Mouse (Mus musculus): ENCODE data around the gene Noxo1.
"Not testable (repeated sequence)": the region's sequence is repeated elsewhere in the genome, so short reads cannot be mapped to it uniquely, and the experiment has no call there.

The Noxo1 gene

DNA sequence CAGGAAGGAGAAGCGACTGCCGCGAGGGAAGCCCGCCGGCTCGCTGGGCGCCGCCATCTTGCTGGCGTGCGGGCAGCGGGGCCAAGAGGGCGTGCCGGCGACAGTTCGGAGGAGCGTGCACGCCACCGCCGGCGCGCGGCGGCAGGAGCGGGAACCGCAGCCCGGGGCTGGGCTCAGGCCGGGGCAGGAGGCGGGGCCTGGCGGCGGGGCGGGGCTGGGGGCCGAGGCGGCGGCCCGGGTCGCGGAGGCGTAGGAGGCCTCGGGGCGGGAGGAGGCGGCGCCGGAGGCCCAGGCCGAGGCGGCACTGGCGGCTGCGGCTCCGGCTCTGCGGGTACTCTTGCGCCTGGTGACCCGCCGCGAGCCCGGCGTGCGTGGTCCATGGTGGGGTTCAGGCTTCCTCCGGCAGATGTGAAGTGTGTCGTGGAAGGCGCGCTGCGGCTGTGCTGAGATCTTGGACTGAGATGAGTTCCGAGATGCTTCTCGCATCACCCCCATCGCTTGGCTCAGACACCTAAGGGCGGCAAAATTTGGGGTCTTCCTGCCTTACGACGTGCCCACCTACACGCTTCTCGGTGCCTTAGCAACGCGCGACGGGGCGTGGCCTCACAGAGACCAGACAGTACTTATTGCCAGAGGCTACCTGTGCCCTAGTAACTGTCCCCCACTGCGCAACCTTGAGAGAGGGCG is at the start of gene Noxo1, which contains the start of gene Gfer:
Noxo1 (plus strand) TSS at position 224 of the 687 bp plus-strand sequence.
Gfer (minus strand) TSS at position 146 of the 687 bp plus-strand sequence.
- DNase-seq: peak; percentile 94

DNA sequence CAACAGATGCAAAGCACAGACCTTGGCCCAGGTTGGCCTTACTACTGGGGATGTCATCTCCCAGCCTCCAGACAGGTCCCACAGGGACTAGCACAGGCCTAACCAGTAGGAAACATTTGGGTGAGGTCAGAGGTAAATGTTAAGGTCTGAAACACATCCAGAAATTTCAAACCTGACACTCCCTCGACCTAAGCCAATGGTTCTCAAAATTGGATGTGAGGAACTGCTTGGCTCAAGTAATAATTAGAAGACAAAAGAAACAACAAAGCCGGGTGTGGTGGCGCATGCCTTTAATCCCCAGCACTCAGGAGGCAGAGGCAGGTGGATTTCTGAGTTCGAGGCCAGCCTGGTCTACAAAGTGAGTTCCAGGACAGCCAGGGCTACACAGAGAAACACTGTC is 49.7 kb upstream of the Noxo1 start:
- DNase-seq: no peak

DNA sequence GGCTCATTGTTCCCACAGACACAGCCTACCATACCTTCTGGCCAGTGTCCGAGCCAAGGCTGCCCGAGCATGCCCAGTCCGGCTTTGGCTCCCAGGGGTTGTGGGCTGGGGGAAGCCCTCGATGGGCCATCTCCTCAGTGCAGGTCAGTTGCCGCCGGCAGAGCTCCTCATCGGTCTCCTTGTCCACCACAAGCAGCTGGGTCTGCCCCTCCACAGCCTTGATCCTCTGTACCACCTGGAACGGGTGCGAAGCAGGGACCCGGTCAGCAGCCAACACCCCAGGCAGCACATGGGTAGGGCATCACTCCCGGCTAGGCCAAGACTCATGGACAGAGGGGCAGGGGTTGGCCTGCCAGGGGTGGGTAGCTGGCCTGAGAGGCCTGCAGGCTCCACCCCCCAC is 48.5 kb upstream of the Noxo1 start:
- DNase-seq: no peak

DNA sequence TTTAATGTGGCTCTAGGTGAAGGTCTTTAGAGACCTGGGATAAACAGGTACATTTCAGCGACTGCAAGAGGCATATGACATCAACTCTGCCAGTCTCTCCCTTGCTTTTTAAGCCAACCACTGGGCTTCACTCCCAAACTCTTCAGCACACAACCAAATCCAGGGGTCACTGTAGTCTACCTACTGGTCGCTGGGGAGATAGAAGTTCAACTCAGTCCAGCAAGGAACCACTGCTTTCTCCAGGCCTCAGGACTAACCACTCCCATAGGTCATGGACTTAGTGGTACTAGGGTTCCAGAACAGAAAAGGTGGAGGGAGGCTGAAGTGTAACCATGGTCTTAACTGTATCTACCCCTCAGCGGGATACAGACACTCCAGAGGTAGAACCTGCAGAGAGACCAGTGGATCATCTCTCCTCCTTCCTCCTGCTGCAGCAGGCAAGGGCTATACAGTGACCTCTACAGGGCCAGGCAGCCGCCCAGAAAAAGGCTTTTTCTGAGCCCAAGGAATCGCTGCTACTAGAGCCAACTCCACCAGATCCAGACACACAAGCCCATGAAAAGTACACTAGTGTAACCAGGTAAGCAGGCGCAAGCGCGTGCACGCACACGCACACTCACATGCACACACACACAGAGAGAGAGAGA is 47.2 kb upstream of the Noxo1 start:
- DNase-seq: no peak

DNA sequence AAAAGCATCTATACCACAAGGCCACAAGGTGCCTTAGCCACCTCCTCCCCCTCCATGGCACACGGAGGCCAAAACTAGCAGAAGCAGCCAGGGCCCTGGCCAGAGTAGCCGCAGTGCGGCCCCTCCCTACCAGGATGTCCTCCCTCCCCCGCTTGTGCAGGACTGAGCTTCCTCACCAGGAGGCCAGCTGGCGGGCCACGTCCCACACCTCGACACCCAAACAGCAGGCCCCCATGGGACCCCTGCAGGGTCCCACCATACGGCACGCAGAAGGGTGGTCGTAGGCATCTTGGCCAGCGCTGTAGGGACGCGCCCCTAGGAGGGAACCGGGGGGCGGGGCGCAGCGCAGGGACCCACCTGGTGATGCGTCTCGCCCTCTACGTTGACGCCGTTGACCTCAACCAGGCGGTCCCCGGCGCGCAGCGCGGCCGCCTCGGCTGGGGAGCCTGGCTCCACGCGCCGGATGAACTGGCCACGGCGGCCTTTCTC is 46.4 kb upstream of the Noxo1 start:
- peak; percentile 62 for DNase-seq

DNA sequence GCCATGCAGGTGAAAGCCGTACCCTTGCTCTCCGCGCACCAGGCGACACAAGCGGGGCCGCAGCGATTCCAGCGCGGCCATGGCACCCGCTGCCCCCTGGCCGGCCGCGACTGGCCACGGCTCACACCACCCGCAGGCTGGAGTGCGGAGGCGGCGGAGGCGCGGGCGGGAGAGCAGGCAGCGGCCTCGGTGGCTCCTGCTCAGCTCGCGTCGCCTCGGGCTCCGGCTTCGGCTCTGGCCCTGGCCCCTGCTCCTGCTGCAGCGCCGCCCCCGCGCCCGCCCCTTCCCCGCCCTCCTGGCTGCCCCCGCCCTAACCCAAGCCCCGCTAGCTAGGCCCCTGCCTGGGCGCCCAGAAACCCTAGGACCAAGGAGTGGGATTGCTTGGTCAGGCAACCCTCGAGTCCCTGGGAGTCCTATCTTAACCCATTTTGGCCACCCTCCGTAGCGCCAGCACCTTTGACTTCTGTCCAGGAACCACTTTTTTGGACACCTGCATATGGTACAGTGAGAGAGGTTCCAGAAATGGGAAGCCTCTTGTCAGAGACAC is 45.9 kb upstream of the Noxo1 start, which contains the start of gene Slc9a3r2:
Slc9a3r2 (minus strand) TSS at position 258 of the 547 bp plus-strand sequence.
- DNase-seq: peak; percentile 83

DNA sequence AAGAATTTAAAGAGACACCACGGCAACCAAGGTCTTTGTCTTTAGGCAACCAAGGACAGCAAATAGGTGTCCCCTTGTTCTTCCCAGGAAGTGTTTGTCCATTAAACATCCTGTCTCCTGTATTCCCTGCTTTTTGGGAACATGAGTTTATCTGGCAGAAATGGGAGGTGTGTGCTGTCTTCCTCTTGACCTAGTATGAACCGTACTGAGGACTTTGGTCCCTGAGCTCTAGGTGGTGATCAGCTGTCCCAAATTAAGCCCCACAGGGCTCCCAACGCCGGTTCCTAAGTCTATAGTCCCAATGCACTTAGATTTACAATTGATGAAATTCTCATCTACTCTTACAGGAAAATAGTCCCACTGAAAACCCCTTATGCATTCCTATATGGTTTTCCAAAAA is 45.3 kb upstream of the Noxo1 start:
- DNase-seq: no peak

DNA sequence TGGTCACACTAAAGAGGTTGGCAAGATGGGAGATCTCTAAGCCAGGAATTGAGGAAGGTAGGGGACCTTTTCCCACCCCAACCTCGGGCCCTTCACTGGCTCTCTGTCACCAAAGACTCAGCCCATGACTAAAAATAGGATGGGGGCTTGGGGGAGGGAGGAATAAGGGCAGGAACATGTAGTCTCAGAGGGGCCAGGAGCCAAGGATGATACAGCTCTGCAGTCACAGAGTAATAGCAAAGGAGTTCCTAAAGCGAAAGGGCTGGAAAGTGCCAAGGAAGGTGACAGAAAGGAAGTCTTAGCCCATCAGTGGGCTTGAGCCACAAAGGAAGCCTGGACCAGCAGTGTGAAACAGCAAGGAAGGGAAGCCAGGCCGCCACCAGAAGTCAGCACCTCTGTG is 44.2 kb upstream of the Noxo1 start:
- no peak for DNase-seq

DNA sequence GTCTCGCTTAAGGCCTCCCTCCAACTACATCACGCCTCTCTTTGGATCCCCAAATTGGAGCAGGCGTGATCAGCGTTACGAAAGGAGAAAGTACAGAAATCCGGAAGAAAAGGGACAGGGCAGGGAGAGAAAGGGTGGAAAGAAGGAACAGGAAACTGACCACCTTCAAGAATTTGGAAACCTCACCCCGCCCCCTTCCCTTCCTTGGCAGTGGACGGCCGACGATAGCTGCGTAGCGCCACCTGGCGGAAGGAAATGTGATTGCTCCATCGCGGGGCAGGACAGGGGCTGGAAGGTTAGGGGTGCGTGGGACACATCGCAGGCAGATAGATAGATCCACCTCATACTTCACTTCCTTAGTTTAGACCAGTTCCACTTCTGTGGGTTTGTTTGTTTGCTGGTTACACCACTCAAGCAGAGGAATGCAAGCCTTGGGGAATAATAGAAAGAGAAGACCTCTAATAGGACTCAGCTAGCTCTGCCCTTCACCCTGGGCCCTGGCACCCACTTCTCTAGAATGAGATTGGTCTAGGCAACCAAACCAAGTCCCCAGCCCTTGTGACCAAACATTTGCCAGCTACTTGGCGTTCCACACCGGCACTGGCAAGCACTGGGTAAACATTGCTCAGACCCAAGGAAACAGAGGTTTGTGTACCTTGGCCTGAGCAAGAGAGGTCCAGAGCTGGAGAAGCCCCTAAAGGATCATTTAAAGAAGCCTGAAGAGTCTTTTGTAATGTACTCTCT is 41.9 kb upstream of the Noxo1 start:
- peak; percentile 92 for DNase-seq

DNA sequence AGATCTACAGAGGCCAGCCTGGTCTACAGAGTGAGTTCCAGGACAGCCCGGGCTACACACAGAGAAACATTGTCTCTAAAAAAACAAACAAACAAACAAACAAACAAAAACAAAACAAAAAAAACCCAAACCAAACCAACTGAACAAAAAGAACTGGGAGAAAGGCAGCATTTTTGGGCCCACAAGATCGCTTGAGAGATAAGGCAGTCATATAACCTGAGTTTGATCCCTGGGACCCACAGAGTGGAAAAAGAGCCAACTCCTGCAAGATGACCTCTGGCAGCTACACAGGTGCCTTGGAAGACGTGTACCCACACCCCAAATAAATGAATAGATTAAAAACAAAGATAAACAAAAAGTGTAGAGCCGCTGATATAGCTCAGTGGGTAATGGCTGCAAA is 41.1 kb upstream of the Noxo1 start:
- no peak for DNase-seq

DNA sequence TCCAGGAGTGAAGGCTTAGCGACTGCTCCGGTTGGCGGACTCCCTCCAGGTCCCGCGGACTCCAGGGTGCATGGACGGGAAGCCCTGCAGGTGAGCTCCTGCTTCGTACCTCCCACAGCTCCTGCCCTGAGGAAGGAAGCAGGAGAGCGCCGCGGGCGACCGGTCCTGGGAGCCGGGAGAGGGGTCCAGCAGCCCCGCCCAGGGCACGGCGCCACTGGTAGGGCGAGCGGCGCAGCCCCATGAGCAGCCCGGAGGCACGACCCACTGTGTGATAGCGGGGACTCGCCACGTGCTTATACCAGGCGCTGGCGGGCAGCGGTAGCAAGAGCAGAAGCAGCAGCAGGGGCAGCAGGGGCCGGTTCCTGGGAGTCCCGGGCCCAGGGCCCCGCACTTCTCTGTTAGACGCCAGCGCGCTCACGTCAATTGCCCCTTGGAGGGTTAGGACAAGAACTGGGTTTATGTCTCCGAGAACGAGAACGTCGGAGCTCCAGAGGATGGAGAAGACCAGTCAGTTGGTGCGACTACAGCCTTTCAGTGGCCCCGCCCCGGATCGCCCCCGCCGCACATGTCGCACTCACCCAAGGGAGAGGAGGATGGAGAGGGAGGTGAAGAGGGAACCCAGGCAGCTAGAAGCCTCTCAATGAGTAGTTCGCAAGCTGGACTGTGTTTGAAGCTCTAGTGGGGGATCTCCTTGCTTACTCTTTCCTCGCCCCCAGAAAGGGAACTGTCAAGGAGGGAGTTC is 37.8 kb upstream of the Noxo1 start, which contains the start of gene Npw:
Npw (minus strand) TSS at position 441 of the 742 bp plus-strand sequence.
- peak; percentile 57 for DNase-seq

DNA sequence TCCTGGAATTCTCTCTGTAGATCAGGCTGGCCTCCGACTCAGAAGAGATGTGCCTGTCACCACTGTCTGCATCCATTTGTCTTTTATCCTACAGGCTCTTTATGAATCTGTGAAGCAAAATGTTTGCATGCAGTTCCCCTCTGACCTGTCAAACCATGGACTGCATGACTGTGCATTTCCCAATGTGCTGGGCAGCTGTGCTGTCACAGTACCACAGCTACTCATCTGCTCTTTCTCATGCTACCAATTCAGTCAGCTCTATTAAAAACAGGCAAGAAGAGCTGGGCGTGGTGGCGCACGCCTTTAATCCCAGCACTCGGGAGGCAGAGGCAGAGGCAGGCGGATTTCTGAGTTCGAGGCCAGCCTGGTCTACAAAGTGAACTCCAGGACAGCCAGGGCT is 29.0 kb upstream of the Noxo1 start:
- DNase-seq: not testable (repeated sequence)

DNA sequence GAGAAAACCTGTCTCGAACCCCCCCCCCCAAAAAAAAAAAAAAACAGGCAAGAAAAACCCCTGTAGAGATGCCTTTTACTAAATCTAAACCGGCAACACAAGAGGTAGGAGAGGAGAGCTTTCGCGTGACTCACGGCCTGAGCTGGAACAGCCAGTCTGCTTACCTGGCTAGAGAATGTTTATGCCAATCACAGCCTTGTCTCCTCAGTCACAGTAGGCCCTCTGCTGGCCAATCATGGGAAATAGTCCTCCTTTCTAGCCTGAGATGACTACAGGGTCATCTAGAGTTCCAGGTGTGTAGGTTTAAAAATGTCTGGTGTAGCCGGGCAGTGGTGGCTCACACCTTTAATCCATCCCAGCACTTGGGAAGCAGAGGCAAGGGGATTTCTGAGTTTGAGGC is 28.6 kb upstream of the Noxo1 start:
- DNase-seq: peak; percentile 56

DNA sequence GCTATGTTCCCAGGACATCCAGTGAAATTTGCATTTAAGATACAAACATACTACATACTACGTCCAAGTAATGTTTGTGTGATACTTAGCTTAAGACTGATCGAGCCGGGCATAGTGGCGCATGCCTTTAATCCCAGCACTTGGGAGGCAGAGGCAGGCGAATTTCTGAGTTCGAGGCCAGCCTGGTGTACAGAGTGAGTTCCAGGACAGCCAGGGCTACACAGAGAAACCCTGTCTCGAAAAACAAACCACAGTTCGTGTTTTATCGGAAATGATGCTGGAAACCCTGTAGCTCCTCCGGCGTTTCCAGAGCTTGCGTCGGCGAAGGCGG is 26.9 kb upstream of the Noxo1 start:
- not testable (repeated sequence) for DNase-seq

DNA sequence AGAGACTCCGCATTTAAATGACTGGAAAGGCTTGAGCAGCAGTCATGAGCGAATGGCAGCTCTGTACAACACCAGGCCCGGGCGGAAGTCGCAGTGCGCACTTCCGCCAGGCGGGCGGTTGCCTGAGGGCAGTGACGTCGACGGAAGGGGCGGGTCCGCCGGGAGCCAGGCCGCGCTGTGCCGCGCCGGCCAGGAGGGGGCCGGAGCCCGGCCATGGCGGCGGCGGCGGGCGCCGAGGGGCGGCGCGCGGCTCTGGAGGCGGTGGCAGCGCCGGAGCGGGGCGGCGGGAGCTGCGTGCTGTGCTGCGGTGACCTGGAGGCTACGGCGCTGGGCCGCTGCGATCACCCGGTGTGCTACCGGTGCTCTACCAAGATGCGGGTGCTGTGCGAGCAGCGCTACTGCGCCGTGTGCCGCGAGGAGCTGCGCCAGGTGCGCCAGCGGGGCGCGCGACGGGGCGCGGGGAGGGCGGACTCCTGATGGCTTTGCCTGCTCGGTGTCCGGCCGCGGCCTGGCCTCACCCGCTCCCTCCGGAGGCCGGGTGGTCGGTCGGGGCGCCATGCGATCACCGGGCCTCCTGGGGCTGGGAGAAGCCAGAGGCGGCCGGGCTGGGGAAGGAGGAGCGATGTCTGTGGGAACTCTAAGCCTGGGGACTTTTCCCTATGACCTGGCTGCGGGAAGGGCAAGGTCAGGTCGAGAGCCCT is 26.3 kb upstream of the Noxo1 start, which contains the start of gene Zfp598:
Zfp598 (plus strand) TSS at position 143 of the 701 bp plus-strand sequence.
- peak; percentile 97 for DNase-seq

DNA sequence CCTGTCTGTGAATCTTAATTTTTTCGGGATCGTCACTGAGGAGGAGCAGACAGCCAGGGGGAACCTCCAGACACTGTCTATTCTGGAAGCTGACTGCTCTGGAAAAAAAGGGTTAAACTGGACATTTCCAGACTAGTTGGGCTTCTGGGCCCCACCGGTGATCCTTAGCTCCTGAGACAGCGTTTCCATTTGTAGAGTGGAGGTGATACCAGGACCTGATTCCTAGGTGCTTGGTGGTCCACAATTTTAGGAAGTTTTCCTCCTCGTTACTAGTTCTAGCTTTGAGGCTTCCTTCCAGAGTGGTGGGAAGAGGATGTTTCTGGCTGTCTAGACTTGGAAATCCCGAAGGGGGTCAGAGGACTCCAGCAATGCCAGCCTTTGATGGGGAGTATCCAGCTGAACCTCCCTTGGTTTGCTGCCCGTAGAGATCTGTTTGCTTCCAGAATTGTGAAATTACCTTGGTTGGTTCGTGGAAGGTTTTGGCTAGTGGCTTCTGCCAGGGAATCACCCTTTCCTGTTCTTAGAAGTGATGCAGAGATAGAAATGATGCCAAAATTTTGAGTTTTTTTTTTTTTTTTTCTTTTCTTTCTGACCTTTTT is 25.7 kb upstream of the Noxo1 start:
- DNase-seq: no peak

DNA sequence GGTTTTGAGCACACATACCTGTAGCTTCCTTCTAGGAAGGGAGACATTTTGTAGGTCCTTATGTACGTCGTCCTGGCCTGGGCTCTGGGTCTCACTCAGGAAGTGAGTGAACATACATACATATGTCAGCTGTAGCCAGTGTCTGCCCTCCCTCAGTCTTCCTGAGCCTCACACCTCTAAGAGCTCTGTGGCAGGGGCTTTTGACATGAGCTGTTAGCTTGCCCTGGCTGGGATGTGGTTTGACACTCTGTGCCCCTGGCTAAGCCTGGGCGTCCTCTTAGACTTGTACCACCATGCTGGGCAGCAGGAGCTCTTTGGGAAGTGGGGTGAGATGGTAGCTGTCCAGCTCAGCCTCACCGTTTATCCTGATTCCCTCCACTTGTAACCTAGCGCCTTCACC is 24.7 kb upstream of the Noxo1 start:
- DNase-seq: no peak

DNA sequence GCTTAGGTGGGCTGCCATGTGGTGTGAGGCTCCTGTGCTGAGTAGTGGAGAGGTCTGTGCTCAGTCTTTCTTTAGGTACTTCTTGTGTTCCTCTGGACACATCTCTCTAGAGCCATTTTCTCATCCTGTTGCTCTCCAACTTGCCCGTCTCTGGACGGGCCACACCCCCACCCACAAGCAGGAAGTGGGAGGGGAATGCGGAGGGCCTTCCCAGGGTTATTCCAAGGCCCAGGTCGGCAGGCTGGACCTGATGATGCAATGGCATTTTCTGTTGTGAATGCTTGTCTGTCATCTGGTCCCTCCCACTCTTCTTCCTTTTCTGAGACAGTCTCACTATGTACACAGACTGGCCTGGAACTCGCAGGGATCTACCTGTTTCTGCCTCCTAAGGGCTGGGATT is 23.9 kb upstream of the Noxo1 start:
- DNase-seq: no peak

DNA sequence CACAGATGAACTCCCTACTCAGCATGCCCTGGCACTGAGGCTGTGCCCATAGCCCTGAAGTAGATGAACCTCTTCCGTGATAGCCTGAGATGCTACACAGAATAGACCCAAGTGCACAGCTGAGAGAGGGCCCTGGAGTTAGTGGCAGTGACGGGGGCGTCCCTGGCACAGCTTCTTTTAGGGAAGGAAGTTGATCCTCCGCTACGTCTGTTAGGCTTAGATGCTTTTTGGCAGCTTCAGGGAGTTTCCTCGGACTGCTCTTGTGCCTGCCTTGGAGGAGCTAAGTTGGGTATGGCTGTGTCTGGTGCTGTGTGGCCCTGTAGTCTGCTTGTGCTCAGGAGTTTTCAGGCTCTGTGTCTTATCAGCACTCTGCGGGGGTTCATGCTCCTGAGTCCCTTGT is 21.8 kb upstream of the Noxo1 start:
- no peak for DNase-seq

DNA sequence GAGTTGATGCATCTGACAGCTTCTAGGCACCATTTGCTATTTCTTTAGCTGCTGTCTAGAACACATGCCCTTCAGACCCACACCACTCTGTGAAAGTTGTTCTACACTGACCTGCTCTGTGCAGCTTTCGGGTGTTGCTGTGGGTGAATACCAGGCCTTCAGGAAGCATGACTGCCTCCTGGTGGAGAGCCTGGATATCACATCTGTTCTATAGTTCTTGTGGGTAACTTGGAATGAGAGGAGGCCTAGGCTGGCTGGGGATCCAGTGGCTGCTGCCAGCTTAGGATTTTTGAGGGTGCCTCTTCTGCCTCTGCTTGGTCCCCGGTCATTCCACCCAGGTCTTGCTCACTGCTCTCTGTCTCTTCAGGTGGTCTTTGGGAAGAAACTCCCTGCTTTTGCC is 19.8 kb upstream of the Noxo1 start:
- peak; percentile 70 for DNase-seq

DNA sequence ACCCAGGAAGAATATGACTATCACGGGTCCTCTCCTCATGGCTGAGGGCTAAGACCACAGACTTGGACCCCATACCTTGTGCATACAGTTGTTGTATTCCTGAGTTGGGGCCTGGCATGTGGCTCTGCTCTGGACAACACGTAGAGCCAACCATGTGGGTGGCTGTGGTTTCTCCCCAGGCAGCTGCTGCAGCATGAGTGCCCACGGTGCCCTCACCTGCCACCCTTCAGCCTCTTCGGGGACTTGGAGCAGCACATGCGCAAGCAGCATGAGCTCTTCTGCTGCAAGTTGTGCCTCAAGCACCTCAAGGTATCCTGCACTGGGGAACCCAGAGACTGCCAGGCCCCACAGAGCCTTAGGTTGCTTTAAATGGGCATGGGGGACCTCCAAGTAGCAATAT is 19.2 kb upstream of the Noxo1 start:
- DNase-seq: no peak

All from embryo, embryonic 11 days (tissue).